Mouse (Mus musculus) right cerebral cortex, postnatal 10 days (tissue): ENCODE results near the gene Traf1.
A peak's percentile ranks its signal among the peaks of the same experiment; 100 is the strongest.

Experiments
- DNase-seq, 2 experiments: peaks; one replicate each; pipeline ENCODE4 v3.0.0; 2021; ENCODE audit warnings: low spot score in 2 of 2

Gene Traf1

GRCm38 (mm10) chr2:34961481-34962036 is at the start of gene Traf1:
TSS of gene Traf1 (minus strand) at chr2:34961772.
- DNase-seq: peak in 1 of 2 experiments; percentile 40

GRCm38 (mm10) chr2:34998956-34999355 is 37.4 kb upstream of the Traf1 start:
- peak; percentile 50 to 72 for DNase-seq

DNA sequence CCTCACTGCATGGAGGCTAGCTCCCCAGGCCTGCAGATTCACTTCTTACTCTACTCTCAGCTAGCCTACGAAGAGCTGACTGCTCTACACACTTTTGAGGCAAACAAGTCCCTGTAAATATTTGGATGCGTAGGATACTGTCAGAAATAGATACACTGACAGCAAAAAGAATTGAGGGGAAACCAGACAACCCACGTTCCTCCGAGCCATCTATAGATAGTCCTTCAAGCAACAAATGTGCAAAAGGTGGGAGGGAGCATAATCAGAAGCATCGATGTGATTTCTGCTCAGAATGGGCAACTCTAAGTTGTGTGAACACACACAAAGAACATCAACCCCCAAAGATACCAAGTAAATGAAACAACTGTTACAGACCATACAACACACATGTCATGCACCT is 34.9 kb upstream of the Traf1 start:
- peak in 1 of 2 experiments; percentile 30 for DNase-seq

DNA sequence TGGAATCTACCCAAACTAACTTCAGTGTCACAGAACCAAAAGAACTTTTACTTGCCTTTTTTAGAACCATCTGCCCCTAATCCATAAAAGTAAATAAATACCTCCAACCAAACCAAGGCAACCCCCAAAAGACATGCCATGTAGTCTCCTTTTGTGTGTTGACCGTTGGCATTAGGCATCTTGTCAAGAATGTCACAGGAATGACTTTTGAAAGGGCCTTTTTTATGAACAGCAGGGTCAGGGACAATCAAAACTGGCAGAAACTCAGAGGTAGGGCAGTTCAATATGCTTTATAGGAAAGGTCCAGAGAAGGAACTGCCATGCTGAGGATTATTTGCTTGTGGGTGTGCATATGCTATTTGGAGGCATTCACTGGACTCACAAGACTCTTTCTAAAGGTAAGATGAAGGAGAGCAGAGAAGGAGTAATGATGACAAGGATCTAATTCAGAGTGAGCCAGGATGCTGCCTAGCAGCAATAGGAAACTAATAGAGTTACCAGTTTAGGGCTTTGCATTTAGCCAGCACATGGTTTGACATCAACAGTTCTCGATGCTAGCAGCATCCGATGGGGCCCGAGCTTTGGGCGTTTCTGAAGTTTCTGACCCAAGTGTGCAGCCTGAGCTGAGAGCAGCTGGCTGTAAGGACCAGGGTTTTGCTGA is 32.3 kb upstream of the Traf1 start:
- no peak for DNase-seq

DNA sequence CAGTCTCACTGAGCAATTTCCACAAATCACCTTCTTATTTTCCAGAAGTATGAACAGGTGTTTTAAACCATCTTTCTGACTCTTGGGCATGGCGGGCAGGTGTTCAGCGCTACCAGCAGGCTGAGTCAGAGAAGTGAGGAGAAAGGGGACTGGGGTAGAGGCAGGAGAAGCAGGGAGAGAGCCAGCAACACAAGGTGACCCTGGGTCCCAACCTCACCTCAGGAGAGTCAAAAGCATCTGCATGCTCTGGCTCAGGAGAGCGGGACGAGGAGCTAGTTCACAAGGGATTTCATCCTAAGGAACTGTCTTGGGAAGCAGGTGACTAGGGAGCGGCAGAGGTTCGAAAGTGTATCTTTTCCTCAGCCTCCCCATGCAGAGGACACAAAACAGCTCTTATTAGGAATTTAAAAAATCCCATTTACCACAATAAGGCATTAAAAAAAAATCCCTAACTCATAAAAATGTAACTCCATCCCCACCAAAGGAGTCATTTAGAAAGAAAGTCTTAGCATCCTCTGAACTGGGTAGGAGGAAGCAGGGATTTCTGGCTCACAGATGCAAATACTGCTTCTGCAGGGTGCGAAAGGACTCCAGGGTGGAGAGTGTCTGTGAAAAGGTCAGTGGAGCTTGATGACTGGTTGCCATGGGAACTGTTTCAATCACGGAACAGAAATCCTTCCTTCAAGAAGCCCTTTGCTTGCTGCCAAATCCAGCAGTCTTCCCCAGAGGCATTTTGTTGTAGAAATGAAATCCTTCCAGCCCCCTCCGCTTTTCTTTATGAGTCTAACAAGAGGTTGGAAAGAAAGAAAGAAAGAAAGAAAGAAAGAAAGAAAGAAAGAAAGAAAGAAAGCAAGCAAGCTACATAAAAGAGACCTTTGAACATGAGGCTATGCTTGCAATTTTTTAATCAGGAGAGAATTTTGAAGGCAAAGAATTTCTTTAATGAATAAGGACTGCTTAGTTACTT is 31.4 kb upstream of the Traf1 start:
- DNase-seq: peak; percentile 65 to 78

GRCm38 (mm10) chr2:34991966-34992365 is 30.4 kb upstream of the Traf1 start:
- DNase-seq: no peak

GRCm38 (mm10) chr2:34989749-34990148 is 28.2 kb upstream of the Traf1 start:
- no peak for DNase-seq

- no peak for DNase-seq
These were observed 26.0 kb upstream of the Traf1 start for GRCm38 (mm10) chr2:34987595-34987994.

DNA sequence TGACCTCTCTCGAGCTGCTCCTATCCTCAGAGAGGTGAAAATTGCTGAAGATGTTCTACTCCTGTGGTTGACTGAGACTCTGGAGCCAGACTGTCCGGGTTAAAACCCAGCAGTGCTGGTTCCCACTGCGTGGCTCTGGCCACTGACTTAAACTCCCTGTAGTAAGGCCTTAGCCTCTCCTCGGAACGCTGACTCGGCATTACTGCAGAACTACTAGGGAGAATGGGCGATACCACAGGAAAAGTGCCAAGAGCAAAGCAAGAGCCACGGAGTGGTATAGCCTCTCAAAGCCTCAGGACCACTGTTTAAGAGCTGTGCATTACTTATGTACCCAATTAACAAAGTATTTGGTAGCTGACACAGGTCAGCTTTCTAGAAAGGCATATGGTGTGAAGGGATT is 23.3 kb upstream of the Traf1 start:
- DNase-seq: no peak

DNA sequence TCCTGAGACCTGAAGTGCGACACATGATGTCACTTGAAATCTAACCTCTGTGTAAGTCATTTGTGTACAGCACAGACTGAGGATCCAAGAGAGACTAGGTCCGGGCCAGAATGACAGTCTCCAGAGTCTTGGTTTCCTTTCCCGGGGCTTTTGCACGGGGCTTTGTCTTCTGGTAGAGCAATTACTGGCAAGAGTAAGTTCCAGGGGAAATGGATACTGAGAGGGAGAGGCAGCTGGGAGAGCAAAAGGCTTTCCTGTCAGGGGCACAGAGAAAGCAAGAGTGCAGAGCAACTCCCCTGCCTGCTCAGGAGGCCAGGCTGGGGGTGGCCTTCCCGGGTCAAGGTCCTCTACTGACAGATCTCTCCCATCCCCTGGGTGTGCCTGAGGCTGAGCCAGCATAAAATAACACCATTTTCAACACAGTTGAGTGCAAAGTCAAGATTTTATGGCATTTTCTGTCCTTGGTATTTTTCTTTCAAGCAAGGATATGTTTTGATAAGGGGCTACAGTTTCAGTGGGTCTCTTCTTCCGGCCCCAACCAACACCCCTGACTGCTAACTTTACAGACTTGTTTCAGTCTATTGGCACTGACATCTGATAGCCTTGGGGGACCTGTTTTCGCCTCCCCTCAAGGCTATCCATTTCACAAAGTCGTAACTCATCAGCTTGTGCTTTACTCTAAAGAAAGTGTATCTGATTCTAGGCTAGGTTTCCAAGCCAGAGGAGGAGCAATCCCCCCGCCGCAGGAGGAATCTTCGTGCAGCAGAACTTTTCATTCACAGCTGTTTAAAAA is 21.5 kb upstream of the Traf1 start:
- no peak for DNase-seq

DNA sequence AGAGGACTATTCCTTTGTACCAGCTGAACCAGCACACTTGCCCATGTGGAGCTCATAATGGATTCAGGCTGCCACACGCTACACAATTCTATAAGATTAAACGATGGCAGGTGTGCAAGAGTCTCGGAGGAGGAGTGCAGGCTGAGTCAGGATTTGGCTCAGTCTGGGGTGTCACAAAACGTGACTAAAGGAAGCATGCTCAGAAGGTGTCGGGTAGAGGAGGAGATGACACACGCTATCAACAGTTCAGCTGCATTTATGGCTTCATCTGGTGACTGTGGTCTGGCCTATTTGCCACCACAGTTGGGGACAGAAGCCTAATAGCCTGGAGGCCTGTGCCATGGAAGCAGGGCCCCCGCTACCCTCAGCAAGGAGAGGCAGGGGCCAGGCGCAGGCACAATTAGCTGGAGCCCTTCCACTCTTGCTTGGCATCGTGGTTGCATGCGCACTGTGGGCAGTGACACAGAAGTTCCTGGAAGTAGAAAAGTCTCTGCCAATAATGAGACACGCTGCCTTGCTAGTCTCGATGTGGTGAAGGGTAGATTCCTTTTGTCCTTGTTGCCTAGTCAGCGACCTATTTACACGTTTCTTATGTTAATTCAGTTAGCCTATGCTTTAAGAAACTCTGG is 20.6 kb upstream of the Traf1 start:
- peak; percentile 47 to 53 for DNase-seq

DNA sequence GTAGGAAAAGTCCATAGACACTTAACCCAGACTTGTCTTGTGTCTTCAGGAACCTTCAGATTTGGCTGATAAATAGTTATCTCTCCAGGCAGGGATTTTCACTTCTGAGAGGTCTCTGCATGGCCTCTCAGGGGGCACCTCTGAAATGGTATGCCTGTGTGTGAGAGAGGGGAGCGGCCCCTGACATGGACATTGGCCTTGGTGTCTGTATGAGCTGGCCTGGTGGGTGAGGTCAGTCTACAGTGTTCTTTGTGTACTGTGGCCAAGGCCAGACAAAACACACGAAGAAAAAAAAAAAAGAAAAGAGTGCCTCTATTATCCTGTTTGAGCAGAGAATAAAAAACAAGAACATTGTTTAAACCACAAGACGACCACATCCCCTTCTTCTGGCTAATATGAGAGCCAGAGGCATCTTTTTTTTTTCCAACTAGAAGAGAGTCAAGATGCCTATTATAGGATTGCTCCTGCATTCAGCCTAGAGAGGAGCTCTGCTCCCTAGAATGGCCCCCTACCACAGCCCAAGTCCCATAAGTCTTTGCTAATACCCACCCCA is 18.0 kb upstream of the Traf1 start:
- no peak for DNase-seq

DNA sequence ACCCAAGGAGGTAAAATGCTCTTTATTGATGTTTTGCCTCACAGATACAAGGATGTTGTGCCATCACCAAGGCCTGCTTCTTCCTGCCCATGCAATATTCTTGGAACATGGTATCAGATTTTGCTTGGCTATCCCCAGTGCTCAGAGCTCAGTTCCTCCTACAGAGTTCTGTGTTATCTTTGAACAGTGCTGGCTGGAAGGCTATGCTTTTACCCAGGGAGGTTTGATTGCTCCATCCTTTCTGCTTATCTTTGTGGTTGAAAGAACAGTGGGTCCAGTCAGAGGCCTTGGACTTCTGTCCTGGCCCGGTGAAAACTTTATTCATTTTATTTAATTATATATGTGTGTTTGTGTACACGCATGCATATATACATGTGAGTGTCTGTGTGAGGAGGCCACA is 16.7 kb upstream of the Traf1 start:
- DNase-seq: no peak

GRCm38 (mm10) chr2:34976945-34977658 is 15.5 kb upstream of the Traf1 start:
- no peak for DNase-seq

GRCm38 (mm10) chr2:34976447-34976846 is 14.9 kb upstream of the Traf1 start:
- DNase-seq: no peak

DNA sequence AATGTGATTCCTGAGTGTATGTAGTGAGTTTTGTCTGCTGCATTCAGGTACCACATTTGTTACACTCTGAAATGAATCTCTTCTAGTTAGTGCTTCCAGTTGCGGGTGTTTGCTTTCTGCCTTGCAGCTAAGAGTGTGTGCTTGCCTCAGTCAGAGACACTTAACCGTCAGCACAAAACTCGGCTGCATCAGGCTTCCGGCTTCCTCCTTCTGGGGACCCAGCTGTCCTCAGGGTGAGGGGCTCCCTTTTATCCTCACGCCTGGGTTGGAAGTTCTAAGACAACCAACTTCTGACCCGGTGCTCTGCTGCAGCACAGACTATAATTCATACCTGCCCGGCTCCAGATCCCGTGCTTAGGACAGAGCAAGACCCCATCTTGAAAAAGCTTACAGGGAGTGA is 11.5 kb upstream of the Traf1 start:
- no peak for DNase-seq

DNA sequence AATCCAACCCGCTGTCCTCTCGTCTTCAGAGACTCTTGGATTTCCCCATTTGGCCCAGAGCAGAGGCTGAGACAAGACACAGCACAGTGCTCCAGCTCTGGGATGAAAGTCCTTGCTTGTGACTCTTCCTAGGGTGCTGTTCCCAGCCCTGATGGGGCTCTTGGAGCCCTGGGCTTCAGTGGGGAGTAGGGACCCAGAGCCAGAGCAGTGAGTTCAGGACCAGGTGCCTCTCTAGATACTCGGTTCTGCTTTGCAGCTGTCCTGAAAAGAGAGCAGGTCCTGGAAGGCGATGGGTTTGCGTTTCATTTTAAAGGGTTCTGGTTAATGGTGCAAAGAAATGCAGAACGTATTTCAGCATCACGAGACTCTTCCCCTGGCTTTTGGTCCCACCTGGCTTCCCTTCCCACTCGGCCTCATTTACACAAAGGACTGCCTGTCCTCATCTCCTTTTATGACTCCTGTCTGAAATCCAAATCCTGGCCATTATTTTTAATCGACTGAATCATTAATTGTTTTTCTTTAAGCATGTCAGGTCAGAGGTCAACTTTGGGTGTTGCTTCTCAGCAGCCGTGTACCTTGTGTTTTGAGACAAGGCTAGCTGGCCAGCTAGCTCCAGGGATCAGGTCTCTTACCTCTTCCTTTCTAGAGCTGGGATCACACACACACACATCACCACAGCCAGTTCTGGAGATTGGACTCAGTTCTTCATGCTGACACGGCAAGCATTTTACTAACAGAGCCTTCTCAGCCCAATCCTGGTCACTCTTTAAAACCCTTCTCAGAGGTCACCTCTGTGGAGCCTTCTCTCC is 9.7 kb upstream of the Traf1 start:
- no peak for DNase-seq

DNA sequence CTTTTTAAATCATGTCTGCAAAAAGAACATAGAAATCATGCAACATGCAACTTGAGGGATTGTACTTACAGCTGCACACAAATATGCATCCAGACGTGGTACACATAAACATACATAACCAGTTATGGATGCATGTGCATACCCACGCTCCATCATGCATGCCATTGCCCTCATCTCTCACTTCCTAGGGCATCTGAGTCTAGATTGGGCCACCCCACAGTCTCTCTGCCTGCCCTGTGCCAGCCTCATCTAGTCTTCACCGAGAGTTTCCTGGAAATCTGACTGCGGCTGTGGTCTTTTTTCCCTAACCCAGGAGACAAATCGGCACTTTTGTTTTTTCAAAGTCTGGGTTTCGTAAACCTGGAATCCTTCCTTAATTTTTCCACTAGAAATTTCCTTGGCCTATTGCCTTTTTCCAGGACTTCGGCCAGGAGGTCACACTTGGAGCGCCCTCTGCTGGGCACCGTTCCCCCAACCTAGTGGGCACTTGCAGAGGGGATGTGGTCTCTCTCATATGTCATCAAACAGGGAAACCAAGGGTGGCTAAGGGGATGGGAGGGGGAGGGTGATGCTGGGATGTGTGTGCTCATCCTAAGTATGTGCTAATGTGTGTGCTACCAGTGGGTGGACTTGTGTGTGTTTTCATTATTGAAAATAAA is 8.6 kb upstream of the Traf1 start:
- DNase-seq: peak in 1 of 2 experiments; percentile 69

- DNase-seq: peak in 1 of 2 experiments; percentile 50
These were observed 7.6 kb upstream of the Traf1 start for GRCm38 (mm10) chr2:34969166-34969565.
